Mouse (Mus musculus) left cerebral cortex, postnatal 25 days (tissue): ENCODE measurements around the gene 4931409K22Rik. TPM values are rescaled to one million over a fixed set of nuclear protein-coding genes. Genes with fewer than 3 reads are reported as not detected.
A peak's percentile ranks its signal among the peaks of the same experiment; 100 is the strongest.

ENCODE experiments used
- DNase-seq, 2 experiments: peaks; one replicate each; pipeline ENCODE4 v3.0.0; 2022; ENCODE audit warnings: low spot score in 2 of 2, mixed read lengths in 1 of 2
- intact Hi-C: fragments of 180-260 bp; cut with DNase I; formaldehyde crosslinking; loops from one replicate; pipeline ENCODE4 v1.15.1; 2025
- microRNA-seq, 2 experiments: library from miRNA; unstranded; fragments of <30 nt; microRNA quantifications; one replicate each; pipeline ENCODE4 v1.2.0; 2022
- total RNA-seq, 2 experiments: library from RNA; stranded (reverse); gene quantifications; 2 replicates each; pipeline ENCODE4 v1.2.3; 2021

The 4931409K22Rik gene
- total RNA-seq, 2 experiments from 2014 or later: not detected

- no peak for DNase-seq
- intact Hi-C loops: no loop called here
Measured at GRCm38 (mm10) chr5:24521366-24521765, 35.2 kb downstream of the 4931409K22Rik start.

- intact Hi-C loops: loop anchor here (5.0 kb wide), 1 partner anchor 140 kb away; no protein-coding TSS in a partner anchor
- no peak for DNase-seq
Measured at GRCm38 (mm10) chr5:24512271-24512670, 44.3 kb downstream of the 4931409K22Rik start.

- peak in 1 of 2 experiments; percentile 54 for DNase-seq
Measured at GRCm38 (mm10) chr5:24510635-24511034, 46.0 kb downstream of the 4931409K22Rik start.

GRCm38 (mm10) chr5:24508406-24508805, 48.2 kb downstream of the 4931409K22Rik start:
- DNase-seq: no peak
- intact Hi-C loops: no loop called here

More at GRCm38 (mm10) chr5:24510635-24511034, 46.0 kb downstream of the 4931409K22Rik start:
- intact Hi-C loops: loop anchor here (2.0 to 5.0 kb wide), 2 partner anchors 20 to 142 kb away; no protein-coding TSS in a partner anchor

- no peak for DNase-seq
- intact Hi-C loops: no loop called here
Measured at GRCm38 (mm10) chr5:24505513-24505912, 51.1 kb downstream of the 4931409K22Rik start.

- DNase-seq: no peak
- intact Hi-C loops: no loop called here
Measured at GRCm38 (mm10) chr5:24502786-24503185, 53.8 kb downstream of the 4931409K22Rik start.

GRCm38 (mm10) chr5:24500851-24501250, 55.8 kb downstream of the 4931409K22Rik start:
- intact Hi-C loops: no loop called here
- DNase-seq: no peak

- intact Hi-C loops: no loop called here
- DNase-seq: peak in 1 of 2 experiments; percentile 51
Measured at GRCm38 (mm10) chr5:24499113-24499512, 57.5 kb downstream of the 4931409K22Rik start.

- intact Hi-C loops: no loop called here
- DNase-seq: no peak
Measured at GRCm38 (mm10) chr5:24497526-24497925, 59.1 kb downstream of the 4931409K22Rik start.

GRCm38 (mm10) chr5:24496756-24497155, 59.9 kb downstream of the 4931409K22Rik start:
- no peak for DNase-seq
- intact Hi-C loops: no loop called here

GRCm38 (mm10) chr5:24495019-24495418, 61.6 kb downstream of the 4931409K22Rik start:
- no peak for DNase-seq
- intact Hi-C loops: no loop called here

Small RNAs within 50 kb of the gene (microRNA-seq; reads per million reads assigned to microRNA genes)
- 2,069 to 2,277 reads per million in 2 experiments for gene Mir671

Other genes starting within 250 kb of the 4931409K22Rik start
- 10 to 100 TPM; 22.5 to 30.1 TPM for gene Kcnh2, start 205.2 kb downstream of the 4931409K22Rik start, total RNA-seq
- gene Nos3, start 192.0 kb downstream of the 4931409K22Rik start, total RNA-seq: 1 to 10 TPM; 8.0 to 9.5 TPM
- gene Atg9b, start 164.7 kb downstream of the 4931409K22Rik start, total RNA-seq: 1 to 10 TPM; 2.3 to 3.0 TPM
- gene Abcb8, start 163.1 kb downstream of the 4931409K22Rik start, total RNA-seq: 10 to 100 TPM; 41.3 to 54.2 TPM
- under 1 TPM in 1 of 2 experiments, not detected in 1; 0.73 TPM for gene Asic3, start 143.4 kb downstream of the 4931409K22Rik start, total RNA-seq
- gene Cdk5, start 133.3 kb downstream of the 4931409K22Rik start, total RNA-seq: 100 to 1,000 TPM; 132 TPM
- gene Slc4a2, start 133.0 kb downstream of the 4931409K22Rik start, total RNA-seq: 10 to 100 TPM; 28.5 to 33.2 TPM
- 100 to 1,000 TPM; 130 to 137 TPM for gene Fastk, start 111.5 kb downstream of the 4931409K22Rik start, total RNA-seq
- gene Tmub1, start 109.0 kb downstream of the 4931409K22Rik start, total RNA-seq: 10 to 100 TPM; 25.9 to 27.3 TPM
- gene Agap3, start 104.6 kb downstream of the 4931409K22Rik start, total RNA-seq: 100 to 1,000 TPM; 505 to 511 TPM
- under 1 TPM; 0.32 to 0.76 TPM for gene Gbx1, start 29.6 kb downstream of the 4931409K22Rik start, total RNA-seq
- gene Asb10, start 15.8 kb downstream of the 4931409K22Rik start, total RNA-seq: not detected
- gene Abcf2, start 20.7 kb upstream of the 4931409K22Rik start, total RNA-seq: 10 to 100 TPM; 80.6 to 81.4 TPM
- gene Chpf2, start 29.9 kb upstream of the 4931409K22Rik start, total RNA-seq: 10 to 100 TPM; 68.8 to 77.3 TPM
- 100 to 1,000 TPM in 1 of 2 experiments, 10 to 100 TPM in 1; 93.4 to 105 TPM for gene Smarcd3, start 67.6 kb upstream of the 4931409K22Rik start, total RNA-seq
- gene Nub1, start 128.7 kb upstream of the 4931409K22Rik start, total RNA-seq: 10 to 100 TPM; 70.2 to 76.1 TPM
- gene Wdr86, start 173.9 kb upstream of the 4931409K22Rik start, total RNA-seq: 1 to 10 TPM in 1 of 2 experiments, under 1 TPM in 1; 0.94 to 1.2 TPM
- gene Crygn, start 201.2 kb upstream of the 4931409K22Rik start, total RNA-seq: not detected